Mouse (Mus musculus) adrenal gland, adult 2 months (tissue): Measurements from ENCODE around the gene Olfr734. TPM values are rescaled to one million over a fixed set of nuclear protein-coding genes. Genes with fewer than 3 reads are reported as not detected.

ENCODE experiments used
- DNase-seq: peaks from one replicate; pipeline ENCODE4 v3.0.0; 2021
- long read RNA-seq: library from polyadenylated mRNA; stranded (forward); transcript quantifications from one replicate; pipeline ENCODE4 v2.0.0, GENCODE M21; 2021
- polyA plus RNA-seq: library from polyadenylated mRNA; depleted of rRNA; stranded (reverse); fragments of >200 nt; gene quantifications from 2 replicates; pipeline ENCODE4 v1.2.3, GENCODE M21; 2012; rRNA removed
- total RNA-seq, 2 experiments: library from RNA; stranded (reverse); gene quantifications; 2 replicates each; pipeline ENCODE4 v1.2.3; 2021

Olfr734 gene
- total RNA-seq: not detected
- polyA plus RNA-seq: not detected in 2 replicates
- long read RNA-seq: 0 reads

DNA sequence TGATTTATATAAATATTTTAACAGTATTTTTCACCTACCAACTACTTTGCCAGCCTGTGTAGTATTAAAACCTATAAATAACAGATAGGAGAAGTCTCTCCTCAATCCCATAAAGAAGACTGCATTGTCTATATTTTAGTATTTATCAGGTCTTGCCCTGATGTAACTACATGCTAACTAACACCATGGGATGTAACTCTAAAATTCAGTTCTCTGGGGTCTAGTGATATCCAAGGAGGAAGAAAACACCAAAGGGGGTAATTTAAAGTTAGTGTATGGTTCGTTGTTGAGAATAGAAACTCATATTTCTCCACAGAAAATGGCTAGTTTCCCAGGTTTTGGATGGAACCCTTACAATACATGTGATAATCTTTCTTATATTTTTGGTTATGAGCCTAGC lies at the start of gene Olfr734:
Gene Olfr734 (minus strand): TSS at position 101 of the 400 bp plus-strand sequence.
- DNase-seq: no peak

DNA sequence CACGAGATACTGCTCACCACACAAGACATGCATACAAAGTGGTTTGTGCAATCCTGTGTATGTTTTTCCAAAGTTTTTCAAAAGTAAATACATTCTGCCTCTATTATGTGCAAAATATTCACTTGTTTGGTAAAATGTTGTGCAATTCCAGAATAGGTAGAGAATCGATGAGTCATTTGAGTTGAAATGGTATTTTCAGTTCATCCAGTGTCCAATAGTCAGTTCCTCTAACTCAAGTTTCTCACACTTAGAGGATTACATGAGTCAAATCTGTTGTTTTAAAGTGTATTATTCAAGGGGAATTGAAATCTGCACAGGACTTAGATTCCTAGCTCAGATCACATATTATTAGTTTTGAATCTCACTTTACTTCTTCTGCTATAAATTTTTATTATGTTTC lies 37.0 kb upstream of the Olfr734 start:
- DNase-seq: no peak

DNA sequence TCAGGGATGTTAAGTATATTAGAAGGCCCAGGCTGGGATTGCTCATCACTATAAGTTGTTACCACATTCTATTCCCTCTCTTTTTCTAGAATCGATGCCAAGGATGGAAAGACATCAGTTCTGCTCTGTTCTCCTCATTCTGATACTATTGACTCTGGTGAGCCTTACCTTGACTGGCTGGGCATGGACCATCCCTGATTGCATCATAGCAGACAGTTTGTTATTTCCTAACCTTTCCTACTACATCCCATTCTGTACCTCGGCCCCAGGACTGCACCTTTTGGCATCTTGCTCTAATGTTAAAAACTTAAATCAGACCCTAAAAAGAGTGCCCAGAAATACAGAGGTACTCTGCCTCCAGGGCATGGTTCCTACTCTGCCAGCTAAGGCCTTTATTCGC lies 33.9 kb upstream of the Olfr734 start:
- DNase-seq: no peak

DNA sequence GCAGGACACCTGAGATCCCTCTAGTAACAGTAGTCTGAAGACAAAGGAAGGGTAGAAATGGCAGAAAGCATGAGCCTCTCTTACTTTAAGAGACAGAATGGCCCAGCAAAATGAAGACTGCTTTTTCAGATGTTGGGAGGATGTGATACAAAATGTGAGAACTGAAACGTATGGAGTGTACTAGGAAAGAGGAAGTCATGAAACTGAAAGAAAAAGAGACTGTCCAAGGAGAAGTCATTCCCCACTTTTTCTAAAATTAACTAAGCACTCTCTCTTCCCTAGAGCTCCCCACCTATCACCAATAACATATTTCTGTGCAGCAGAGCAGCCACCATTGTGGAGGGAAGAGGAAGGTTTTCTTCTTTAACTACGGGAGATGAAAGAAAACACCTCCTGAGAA lies 31.0 kb upstream of the Olfr734 start, which contains the start of gene Tlr11:
Gene Tlr11 (plus strand): TSS at position 322 of the 400 bp plus-strand sequence.
- DNase-seq: no peak

DNA sequence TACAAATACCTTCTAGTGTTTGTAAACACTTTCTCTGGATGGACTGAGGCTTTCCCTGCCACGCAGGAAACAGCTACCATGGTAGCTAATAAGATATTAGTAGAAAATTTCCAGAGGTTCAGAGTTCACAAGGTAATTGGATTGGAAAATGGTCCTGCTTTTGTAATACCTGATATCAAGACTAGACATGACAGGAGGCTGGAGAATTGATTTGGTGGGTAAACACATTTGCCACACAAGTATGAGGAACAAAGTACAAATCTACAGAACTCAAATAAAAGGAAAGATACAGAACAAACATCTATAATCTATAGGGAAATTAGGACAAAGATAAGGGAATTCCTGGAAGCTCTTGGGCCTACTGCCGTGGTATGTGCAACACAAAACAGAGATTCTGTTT lies 30.2 kb upstream of the Olfr734 start:
- no peak for DNase-seq

DNA sequence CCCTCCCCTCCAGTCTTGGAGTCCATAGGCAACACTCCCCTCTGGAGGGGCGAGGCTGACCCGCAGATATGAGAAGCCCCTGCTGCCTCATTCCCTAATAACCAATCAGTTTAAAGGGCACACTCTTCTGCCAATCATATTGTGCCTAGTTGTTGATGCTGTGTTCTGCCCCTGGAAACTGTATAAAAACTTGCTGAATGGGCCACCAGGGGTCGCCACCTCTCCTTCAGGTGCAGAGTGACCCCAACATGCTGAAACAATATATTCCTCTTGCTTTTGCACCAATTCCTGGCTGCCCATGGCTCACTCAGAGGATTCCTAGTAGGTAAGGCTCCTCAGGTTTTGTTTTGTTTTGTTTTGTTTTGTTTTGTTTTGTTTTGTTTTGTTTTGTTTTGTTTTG lies 25.9 kb upstream of the Olfr734 start:
- DNase-seq: peak; percentile 30

DNA sequence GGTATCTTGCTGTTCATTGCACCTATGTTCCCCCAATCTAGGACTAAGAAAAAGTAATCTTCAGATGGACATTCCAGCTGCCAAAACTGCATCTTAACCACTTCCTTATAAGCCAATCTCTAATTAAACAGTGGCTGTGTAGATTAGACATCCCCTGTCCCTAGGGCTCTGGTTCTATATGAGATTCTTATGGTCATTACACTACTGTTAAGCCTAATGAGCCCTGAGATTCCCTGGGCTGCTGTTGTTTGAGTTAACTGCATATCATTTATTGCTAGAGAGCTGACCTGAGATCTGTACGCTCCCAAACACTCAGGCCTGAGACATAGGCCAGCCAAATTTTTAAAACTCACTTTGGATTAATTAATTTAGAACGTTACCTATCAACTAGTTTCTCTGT lies 22.2 kb upstream of the Olfr734 start, which contains the start of gene Olfr735:
Gene Olfr735 (minus strand): TSS at position 77 of the 400 bp plus-strand sequence.
- no peak for DNase-seq

DNA sequence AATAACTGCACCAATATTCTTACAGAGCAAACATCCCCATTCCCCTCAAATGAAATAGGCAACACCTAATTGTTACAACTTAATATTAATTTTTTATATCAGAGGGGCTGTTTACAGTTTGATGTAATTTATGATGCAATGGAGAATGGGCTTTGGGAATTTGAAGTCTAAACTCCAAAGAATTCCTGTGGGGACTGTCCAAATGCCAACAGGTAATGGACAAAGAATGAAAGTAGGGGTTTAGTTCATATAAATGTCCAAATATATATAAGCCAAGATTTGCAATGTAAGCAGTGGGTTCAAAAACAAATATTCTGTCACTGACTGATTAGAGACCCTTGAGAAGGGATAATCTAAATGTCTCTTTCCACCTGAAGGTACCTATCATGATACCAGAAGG lies 25.1 kb downstream of the Olfr734 start, which contains the start of gene Olfr733:
Gene Olfr733 (minus strand): TSS at position 101 of the 400 bp plus-strand sequence.
- no peak for DNase-seq

DNA sequence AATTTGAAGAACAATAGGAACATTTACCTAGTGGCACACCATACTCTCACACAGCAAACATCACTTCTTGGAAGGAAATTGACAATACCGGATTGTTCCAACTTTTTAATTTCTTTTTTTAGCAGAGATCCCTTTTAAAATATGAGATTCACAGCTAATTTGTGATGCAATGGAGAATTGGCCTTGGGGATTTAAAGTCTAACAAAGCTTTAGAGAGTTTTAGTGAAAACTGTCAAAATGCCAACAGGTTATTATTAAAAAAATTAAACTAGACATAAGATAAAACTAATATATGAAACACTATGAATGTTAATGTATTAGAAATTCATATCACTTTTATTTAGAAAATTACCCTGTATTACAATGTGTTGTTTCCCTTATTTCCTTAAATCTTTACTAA lies 42.5 kb downstream of the Olfr734 start, which contains the start of gene Olfr732:
Gene Olfr732 (minus strand): TSS at position 101 of the 400 bp plus-strand sequence.
- no peak for DNase-seq

Other genes starting within 250 kb of the Olfr734 start
- gene Olfr726, start 235.8 kb downstream of the Olfr734 start, total RNA-seq: not detected
- gene Olfr726, start 235.8 kb downstream of the Olfr734 start, polyA plus RNA-seq: not detected in 2 replicates
- not detected for gene Olfr727, start 203.6 kb downstream of the Olfr734 start, total RNA-seq
- not detected in 2 replicates for gene Olfr727, start 203.6 kb downstream of the Olfr734 start, polyA plus RNA-seq
- not detected for gene Olfr728, start 184.1 kb downstream of the Olfr734 start, total RNA-seq
- gene Olfr728, start 184.1 kb downstream of the Olfr734 start, polyA plus RNA-seq: not detected in 2 replicates
- not detected for gene Olfr729, start 173.9 kb downstream of the Olfr734 start, total RNA-seq
- gene Olfr729, start 173.9 kb downstream of the Olfr734 start, polyA plus RNA-seq: not detected in 2 replicates
- gene Olfr730, start 138.6 kb downstream of the Olfr734 start, total RNA-seq: not detected
- gene Olfr730, start 138.6 kb downstream of the Olfr734 start, polyA plus RNA-seq: not detected in 2 replicates
- not detected for gene Olfr731, start 84.9 kb downstream of the Olfr734 start, total RNA-seq
- gene Olfr731, start 84.9 kb downstream of the Olfr734 start, polyA plus RNA-seq: not detected in 2 replicates
- gene Olfr732, start 42.6 kb downstream of the Olfr734 start, total RNA-seq: under 1 TPM in 1 of 2 experiments, not detected in 1; 0.10 TPM
- gene Olfr732, start 42.6 kb downstream of the Olfr734 start, polyA plus RNA-seq: not detected in 2 replicates
- not detected for gene Olfr733, start 25.2 kb downstream of the Olfr734 start, total RNA-seq
- not detected in 2 replicates for gene Olfr733, start 25.2 kb downstream of the Olfr734 start, polyA plus RNA-seq
- gene Olfr735, start 22.1 kb upstream of the Olfr734 start, total RNA-seq: under 1 TPM in 1 of 2 experiments, not detected in 1; 0.21 TPM
- gene Olfr735, start 22.1 kb upstream of the Olfr734 start, polyA plus RNA-seq: not detected in 2 replicates
- gene Tlr11, start 31.2 kb upstream of the Olfr734 start, total RNA-seq: under 1 TPM; 0.17 to 0.21 TPM
- gene Tlr11, start 31.2 kb upstream of the Olfr734 start, polyA plus RNA-seq: 0.08 and 0.11 TPM in 2 replicates
- gene Olfr736, start 54.4 kb upstream of the Olfr734 start, total RNA-seq: not detected
- gene Olfr736, start 54.4 kb upstream of the Olfr734 start, polyA plus RNA-seq: not detected in 2 replicates
- gene Olfr738, start 80.8 kb upstream of the Olfr734 start, total RNA-seq: not detected
- gene Olfr738, start 80.8 kb upstream of the Olfr734 start, polyA plus RNA-seq: not detected in 2 replicates
- gene Olfr739, start 91.9 kb upstream of the Olfr734 start, total RNA-seq: not detected
- not detected in 2 replicates for gene Olfr739, start 91.9 kb upstream of the Olfr734 start, polyA plus RNA-seq
- gene Olfr740, start 118.8 kb upstream of the Olfr734 start, total RNA-seq: not detected
- gene Olfr740, start 118.8 kb upstream of the Olfr734 start, polyA plus RNA-seq: not detected in 2 replicates
- gene Olfr741, start 146.0 kb upstream of the Olfr734 start, total RNA-seq: not detected
- gene Olfr741, start 146.0 kb upstream of the Olfr734 start, polyA plus RNA-seq: not detected in 2 replicates
- not detected for gene Olfr742, start 176.8 kb upstream of the Olfr734 start, total RNA-seq
- gene Olfr742, start 176.8 kb upstream of the Olfr734 start, polyA plus RNA-seq: not detected in 2 replicates
- not detected for gene Olfr743, start 195.1 kb upstream of the Olfr734 start, total RNA-seq
- gene Olfr743, start 195.1 kb upstream of the Olfr734 start, polyA plus RNA-seq: not detected in 2 replicates